Mouse (Mus musculus): ENCODE data around the gene Tll1.

Gene Tll1

DNA sequence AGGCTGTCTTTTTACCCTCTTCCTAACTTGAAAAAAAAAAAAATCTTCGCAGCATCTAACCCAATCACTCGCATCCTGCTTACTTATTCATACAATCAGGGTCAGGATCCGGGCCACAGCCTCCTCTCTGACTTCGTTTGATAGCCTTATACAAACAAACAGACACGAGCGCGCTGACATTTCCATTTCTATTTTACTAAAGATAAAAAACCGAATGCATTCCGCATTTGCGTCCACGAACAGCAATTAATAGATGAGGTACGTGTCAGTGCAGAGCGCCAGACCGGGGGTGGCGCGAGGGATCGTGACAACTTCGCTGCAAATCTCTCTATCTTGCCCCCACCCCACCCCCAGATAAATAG, at the start of gene Tll1:
Gene Tll1 (minus strand): TSS at position 248 of the 362 bp plus-strand sequence.
- DNase-seq, result peak; percentile 18

DNA sequence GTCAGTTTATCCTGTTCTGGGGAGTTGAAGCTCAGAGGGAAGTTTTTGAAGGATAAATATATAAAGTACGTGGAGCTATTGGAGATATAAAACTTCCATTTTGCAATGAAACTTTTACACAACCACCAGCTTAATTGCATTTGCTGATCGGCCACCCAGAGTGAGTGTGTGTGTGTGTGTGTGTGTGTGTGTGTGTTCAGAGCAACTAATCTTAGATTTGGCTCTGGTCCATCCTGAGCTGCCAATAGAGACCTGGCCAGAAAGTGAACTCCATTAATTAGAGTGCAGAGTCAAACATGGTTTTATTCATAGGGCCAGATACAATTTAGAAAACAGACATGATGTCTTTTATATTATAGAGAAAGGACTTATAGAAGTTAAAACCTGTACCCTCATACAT, 32.6 kb upstream of the Tll1 start:
- no peak for DNase-seq

DNA sequence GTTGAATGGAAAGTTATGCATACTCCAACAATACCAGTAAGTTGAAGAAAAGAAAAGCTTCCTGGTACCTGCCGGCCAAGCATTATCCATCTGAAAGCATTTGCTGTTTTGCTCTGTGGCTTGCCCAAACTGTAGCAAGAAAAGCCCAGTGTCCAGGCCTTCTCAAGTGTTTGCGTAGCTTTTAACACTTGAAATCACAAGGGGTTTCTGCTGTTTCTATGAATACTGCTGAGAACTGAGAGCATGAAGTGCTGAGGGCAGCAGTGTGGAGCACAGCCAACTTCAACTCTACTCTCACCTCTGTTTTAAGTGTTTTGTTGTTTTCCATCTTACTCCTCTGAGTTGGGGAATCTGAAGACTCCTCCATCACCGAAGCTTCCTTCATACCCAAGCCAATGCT, 15.5 kb upstream of the Tll1 start:
- DNase-seq, result no peak

DNA sequence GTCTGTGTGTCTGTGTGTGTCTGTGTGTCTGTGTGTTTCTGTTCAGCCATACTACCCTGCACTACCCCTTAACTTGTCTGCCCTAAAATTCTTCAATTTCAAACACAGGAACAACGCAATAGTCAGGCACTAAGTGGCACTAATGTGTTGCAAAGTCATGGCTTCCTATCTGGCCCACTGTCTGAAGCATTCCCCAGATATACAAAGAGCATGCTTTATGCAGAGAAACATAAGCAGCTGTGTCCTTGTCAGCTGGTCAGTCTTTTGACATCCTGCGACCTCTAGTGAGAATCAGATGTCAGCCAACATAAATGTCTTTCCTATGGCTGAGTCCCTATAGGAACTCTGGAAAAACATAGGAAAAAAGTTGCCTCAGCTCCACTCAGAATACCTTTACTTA, 11.6 kb upstream of the Tll1 start:
- no peak for DNase-seq

DNA sequence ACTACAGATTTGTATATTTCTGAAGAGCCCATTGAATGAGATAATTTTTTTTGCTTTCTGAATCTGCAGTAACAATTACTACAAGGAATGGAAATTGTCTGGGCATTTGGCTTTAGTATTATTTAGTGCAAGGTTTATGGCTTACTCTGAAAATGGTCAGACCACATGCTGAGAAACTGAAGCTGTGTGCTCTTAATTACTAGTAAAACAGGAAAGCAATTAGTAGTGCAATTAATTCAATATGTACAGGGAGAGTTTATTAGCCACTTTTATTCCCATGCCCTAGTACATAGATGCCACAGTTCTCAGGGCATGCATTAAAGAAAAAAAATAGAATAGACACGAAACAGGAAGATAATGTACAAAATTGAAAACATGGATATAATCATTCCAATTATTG, 10.2 kb upstream of the Tll1 start:
- no peak for DNase-seq

DNA sequence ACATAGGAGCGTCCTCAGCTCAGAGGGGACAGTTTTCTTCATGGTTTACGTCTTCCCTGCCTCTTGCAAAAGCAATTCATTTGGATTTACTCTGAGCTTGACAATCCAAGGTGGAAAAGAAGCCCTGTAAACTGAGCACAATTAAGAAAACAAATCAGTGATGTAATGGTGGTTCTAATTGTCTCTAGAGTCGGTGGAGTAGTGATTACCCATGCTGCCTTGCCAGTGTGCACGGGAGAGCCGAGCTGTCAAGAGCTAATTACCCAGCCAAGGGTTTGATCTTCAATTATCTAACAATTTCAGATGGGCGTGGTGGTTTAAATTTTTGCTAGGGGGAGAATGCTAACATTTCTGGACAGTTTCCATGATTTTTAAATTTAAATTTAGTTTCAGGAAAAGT, 9.3 kb upstream of the Tll1 start:
- no peak for DNase-seq

DNA sequence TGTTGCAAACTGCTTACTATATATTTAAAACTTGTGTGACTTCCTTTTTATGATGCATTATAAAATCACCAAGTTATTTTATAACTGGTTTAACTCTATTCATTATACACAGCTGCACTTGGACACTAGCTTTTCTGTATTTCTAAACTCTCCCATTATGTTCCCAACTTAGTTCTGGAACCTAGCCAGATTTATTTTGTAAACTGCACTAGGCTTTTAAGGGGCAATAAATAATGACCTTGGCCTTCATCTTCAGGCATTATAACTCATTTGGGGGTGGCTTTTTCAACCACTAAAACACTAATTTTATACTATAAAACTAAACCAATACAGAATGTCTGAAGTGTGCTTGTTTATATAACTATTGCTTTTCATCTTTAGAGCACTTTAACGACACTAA, 8.8 kb upstream of the Tll1 start:
- DNase-seq, result no peak

DNA sequence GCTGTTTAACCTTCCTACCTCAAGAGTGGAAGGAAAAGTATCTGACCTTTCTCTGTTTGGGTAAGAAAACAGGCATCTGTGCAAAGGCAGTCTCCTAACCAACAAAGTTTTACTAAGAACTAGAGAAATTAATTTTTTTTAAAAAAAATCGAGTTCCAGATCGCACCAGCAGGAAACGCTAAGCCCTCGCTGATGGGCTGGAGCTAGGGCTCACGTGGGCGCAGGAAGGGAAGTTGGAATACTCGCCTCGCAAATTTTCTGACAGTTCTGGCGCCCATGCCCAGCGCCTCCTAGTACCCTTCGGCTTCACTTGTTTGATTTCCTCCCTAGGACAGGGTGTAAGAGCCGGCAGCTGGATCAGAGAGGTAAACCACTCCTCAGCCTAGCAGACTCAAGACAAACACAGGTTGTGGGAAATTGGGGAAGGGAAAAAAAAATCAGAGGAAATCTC, 365 bp upstream of the Tll1 start:
- peak; percentile 51 for DNase-seq

DNA sequence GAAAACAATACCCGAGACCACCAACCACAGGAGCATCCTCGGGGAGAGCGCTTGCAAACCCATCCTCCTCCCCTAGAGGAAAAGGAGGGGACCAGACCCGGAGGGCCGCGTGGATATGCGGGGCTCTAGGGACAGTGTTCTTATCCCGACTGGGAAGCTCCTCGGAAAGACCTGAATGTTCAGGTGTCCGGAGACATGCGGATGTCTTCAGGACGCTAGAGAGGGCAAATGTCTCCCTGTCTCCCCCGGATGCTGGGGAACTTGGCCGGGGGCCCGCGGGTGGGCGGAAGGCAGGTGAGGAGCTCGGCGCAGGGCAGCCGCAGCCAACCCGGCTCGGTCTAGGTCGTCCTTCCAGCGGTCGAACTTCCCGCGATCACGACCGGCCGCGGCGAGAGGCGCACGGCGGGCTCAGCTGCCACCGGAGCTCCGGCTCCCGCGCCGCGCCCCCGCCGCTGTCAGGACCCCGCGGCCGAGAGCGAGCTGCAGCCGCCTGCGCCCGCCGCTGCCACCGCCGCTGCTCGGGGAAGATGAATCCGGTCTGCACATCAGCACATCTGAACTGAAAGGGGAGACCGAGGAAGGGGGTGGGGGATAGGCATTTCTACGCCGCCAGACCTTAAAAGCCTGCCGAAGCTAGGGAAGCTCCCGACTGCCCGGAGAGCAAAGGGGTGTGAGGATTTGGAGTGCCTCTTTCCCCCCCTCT, 599 bp downstream of the Tll1 start:
- DNase-seq, result peak; percentile 20

DNA sequence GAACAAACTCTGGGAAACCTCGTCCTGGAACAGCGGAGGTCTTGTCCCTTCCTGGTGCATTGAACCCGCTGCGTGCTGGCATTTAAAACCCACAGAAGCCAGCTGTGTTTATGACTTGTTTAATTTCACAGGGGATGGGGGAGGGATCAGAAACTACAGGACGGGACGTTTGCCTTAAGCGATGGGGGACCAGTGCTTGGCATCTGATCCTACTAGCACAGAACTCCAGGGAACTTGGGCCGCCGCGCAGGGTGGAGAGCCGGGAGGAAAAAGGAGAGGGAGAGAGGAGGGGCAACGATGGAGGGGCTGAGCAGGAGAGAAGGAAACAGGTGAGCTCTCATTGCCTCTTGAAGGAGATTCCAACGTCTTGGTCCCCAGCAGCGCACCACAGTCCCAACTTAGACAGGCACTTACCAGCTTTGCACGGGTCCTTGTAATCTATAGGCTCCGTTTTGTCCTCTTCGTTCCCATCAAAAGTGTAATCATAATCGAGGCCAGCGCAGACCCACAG, 1.2 kb downstream of the Tll1 start:
- no peak for DNase-seq

DNA sequence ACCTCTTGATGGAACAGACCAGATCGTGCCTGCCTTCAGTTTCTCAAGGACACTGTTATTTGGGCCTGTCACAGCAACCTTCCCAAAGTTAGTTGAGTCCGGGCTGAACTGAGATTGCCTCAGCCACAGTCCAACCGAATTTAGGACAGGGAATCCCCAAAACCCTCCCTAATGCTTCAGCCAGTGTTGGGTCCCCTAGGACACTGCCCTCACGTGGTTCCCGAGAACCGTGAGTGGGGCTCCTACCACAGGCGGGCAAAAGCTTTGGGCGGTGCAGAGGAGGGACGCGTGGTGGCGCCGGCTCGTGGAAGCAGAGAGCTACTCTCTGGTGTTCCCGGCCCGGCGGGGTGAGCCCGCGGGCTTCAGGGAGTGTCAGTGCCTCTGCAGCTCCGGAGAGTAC, 1.9 kb downstream of the Tll1 start:
- peak; percentile 60 for DNase-seq

DNA sequence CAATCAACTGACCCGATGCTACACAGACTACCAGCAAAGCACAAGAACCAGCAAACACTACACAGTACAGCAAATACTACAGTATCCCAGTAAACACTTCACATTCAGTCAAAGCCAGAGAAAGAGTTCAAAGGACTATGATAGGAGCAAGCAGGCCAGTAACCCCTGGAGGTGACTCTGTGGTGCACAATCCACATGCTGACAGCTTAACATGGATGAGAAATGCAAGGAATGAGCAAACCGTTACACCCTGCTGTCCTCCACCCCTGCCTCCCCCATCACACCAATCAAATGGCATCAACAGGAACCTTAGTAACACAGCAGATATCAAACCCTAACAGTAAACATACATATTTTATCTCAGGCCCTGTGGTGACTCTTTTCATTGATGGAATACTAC, 7.7 kb downstream of the Tll1 start:
- DNase-seq, result no peak

DNA sequence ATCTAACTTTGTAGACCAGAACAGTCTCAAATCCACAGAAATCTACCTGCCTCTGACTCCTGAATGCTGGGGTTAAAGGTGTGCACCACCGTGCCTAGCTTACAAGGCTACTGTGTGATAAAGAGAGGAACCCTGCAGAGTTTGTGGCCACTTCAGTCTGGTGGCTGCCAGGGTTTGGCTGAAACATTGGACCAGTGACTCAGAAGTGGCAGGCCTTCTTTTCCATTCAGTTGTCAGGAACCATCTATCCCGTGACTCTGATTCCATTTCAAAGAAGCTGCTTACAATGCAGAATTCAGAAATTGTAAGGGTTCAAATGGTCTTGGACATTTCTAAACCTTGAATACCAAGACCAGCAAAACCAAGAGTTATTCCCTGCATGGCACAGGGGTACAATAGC, 12.7 kb downstream of the Tll1 start:
- no peak for DNase-seq

DNA sequence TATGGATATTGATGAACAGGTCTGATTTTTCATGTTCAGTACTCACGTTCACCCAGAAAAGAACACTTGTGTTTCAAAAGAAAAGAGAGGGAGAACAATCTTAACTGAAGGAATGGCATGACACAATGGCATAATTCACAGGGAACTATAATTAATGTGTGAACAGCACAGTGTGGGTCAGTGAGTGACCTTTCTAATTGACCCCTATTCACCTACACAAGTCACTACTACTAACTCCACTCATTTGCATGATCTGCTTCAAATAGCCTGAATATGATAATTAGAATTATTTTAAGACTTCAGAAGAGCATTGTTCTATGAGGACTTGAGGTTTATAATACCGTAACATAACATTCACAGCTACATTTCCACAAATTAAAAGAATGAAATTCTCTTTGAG, 18.2 kb downstream of the Tll1 start:
- DNase-seq, result no peak

DNA sequence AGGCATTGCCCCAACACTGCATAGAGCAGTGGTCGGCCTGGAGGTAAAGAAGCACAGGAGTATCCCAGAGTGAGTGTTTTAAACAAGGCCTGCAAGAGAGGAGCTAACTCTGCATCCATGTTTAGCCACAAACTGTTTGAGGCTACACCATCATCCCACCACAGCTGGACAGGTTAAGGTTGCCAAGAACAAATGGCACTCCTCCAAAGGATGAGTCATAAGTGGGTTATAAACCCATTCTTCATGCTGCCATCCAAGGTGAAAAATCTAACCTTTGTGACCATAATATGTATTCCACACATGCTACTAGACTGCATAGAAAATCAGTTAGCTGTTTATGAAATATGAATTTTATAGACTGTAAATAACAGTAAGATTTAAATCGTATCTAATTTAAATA, 29.1 kb downstream of the Tll1 start:
- no peak for DNase-seq

DNA sequence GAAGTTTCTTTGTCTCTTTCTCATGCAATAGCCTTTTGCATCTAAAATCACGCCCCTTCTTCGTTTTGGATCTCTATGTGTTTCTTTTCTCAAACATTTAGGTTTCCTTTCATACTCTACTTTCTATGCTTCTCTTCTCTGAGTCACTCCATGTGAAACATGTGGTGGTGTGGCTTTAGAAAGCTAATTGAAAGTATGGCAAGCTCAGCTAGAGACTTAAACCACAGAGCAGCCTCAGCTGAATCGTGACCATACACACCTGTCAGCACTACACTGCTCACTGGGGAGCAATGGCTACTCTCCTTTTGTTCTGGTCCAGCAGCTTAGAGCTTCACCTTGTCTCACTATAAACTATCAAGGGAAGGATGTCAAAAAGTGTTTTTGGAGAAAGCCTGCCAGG, 31.2 kb downstream of the Tll1 start:
- DNase-seq, result no peak

DNA sequence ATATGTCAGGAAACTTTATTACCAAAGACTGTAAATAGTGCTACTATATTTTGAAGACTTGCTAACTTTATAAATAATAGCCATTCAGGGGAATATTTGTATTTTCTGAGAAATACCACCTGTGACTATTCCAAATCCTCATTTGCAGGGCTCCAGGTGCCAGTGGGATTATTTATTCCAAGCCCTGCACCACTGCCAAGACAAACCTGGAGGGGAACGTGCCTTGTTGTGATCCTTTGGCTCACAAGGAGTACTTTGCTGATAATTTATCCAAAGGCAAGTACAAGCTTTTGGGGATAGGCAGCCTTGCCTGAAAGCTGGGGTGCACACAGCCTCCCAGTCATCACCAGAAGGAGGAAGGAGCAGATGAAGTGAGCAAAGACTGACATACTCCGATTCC, 32.3 kb downstream of the Tll1 start:
- DNase-seq, result no peak

DNA sequence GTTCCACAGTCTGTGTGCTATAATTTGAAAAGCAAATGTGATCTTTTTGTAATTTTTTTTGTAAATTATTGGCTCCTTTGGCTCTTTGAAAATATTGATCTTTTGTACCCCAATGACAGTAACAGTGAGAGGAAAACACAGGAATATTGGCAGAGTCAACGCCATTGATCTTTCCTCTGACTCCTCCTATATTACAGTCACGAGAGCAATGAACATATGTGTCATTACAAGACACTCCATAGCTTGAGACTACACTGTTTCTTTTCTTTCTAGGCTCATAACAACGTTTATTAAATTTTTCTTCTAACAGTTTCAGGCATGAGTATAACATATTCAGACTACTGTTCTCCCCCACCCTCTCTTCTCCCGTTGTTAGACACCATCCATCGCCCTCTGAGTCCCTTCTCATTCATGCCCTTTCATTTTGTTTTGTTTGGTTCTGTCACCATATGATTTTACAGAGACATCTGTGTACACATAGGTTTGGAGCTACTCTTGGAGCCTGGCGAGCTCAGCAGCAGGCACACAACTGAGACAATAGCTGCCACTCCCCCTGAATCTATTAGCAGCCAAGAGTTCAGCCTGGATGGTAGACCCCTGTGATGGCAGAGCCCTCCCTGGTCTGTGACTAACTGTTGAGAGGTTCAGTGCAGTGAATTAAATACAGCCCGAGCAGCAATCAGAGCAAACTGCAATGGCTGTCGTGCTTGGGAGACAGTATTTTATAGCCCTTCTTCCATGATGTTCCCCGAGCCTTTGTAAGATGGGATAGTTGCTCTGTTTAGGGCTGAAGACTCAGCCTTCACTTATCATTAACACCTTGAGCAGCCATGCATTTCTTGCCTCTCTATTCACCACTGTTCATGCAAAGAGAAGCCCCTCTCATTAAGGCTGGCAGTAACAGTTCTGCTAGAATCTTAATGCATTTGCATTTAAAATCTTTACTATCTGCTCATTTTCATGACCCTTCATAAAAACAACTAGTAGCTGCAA, 52.9 kb downstream of the Tll1 start:
- no peak for DNase-seq

DNA sequence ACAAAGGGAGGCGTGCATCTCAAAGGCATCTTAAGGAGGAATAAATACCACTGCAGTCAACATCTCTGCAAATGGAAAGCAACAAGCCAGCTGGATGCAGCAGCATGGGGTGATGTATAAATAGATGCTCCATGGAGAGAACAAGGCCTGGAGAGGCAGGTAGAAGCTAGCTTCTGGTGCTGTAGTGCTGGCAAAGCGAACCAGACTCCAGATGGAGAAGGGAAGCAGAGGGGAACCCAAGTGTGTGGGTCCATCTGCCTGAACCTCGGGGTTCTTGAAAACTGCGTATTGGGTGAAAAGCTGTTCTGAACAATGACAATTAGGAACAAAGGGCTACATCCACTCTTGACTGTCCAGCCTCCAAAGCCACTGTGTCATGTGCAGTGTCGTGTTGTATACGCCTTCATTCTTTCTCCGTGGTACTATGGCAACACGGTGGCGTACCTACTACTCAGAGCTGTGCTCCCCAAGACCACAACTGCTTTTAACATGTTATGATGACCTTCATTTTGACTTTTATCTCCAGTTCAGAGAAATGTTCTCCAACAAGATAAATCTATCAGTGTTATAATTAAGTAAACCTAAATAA, 53.8 kb downstream of the Tll1 start:
- DNase-seq, result no peak

DNA sequence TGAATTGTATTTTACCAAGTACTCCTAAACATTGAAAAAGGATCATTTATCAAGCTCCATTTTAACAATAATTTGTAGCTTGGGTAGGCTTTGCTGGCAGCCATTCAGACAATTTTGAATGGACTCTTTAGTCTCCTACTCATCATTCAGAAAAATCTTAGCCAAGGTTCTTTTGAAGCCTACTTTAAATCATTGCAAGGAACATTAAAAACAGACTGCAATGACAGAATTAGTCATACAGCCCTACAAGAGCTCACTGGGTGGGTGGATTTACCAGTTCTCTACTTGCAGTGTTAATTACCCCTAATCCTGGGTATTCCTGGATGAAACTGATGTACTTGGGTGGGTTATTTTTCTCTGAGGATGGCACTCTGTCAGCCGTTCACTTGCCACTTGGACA, 69.5 kb downstream of the Tll1 start:
- no peak for DNase-seq

DNA sequence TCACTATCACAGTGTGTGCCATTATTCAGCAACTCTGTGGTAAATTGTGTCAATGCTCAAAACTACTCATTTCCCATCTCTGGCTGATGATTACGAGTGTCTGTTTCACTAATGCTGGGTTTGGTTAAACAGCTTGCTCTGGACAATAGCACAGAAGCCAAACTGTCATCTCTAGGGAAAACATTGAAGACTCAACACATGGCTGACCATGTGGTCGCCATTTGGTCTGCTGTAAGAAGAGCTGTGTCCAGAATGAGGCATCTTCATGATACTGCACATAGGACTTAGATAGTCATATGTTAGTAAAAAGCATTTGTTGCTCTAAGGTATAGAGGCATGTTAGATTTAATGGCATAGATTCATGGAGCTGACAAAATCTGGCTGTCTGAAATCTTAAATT, 98.9 kb downstream of the Tll1 start:
- no peak for DNase-seq

DNA sequence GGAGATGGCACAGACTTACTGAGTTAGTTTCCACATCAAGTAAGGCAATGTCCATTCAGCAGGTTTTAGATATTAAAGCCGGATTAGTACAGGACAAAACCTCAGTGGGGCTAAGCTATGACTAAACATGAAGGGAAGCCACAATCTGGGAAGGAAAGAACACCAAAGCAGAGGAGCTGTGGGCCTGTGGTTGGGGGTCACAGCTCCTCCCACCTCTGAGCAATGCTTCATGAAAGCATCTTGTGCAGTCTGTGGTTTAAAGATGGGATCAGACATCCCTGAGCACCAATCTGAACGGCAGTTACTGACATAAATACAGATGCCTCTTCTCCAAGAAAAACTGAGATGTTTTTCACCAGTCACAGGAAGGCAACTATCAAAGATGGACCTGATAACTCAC, 132.7 kb downstream of the Tll1 start:
- DNase-seq, result no peak

DNA sequence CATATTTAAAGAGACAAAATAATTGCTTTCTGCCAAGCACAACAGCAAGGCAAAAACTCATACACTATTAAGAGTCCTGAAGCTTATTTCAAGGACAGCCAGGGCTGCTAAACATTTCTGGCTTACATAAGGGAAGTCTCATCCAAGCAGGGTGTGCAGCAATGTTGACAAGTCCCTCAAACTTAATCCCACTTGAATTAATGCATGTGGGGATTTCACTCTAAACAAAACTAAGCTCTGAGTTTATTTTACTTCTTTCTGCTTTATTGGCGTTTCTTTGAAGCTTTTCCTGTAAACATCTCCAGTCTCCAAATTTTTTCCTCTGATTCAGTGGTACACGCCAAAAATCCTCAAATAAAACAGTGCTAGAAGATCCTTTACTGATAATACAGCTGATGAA, 146.2 kb downstream of the Tll1 start:
- DNase-seq, result no peak

DNA sequence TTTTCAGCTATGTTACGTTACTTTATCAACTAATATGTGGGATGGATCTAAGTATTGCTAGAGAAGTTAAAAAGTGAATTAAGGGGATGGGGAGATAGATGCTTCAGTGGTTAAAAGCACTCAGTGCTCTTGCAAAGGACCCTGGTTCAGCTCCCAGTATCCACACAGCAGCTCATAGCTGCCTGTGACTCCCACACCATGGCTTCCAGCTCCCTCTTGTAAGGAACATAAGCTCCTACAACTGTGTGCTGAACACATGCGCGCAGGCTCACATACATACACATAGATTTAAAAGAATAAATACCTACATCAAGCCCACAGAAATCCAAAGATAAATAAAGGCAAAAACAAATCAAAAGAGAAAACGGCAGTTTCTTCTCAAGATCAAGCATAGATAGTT, 148.5 kb downstream of the Tll1 start:
- DNase-seq, result no peak
